Mouse (Mus musculus) MEL (cell line): ENCODE data around the gene Abl1.

Experiments used
- CHD2 ChIP-seq: IDR thresholded peaks from 2 replicates; pipeline ENCODE4 v1.6.1; 2011; ENCODE audit warnings: low read length, improper control_type of control experiment
- CTCF ChIP-seq, 3 experiments: IDR thresholded peaks in 2 of 3; conservative IDR thresholded peaks in 1 of 3; 2 replicates each; pipeline ENCODE4 v1.5.1; 2011 to 2012; ENCODE audit warnings: low read length in 3 of 3, low read depth in 2 of 3, mild to moderate bottlenecking in 2 of 3, improper control_type of control experiment in 1 of 3, inconsistent platforms in 1 of 3, mixed read lengths in 1 of 3, moderate library complexity in 1 of 3; ENCODE audit not compliant: control insufficient read depth in 1 of 3, insufficient read depth in 1 of 3, poor library complexity in 1 of 3, severe bottlenecking in 1 of 3
- TBP ChIP-seq: IDR thresholded peaks from 2 replicates; pipeline ENCODE4 v1.8.0; 2011; ENCODE audit warnings: low read depth, low read length, improper control_type of control experiment
- UBTF ChIP-seq: IDR thresholded peaks from 2 replicates; pipeline ENCODE4 v1.6.1; 2012; ENCODE audit warnings: low read depth, mild to moderate bottlenecking, inconsistent platforms, low read length, improper control_type of control experiment, moderate library complexity, borderline replicate concordance; ENCODE audit not compliant: insufficient read depth
- USF1 ChIP-seq: IDR thresholded peaks from 2 replicates; pipeline ENCODE4 v1.6.1; 2014; ENCODE audit warnings: low read depth, mild to moderate bottlenecking, inconsistent platforms, low read length, improper control_type of control experiment, moderate library complexity
- ZC3H11A ChIP-seq: IDR thresholded peaks from 2 replicates; pipeline ENCODE4 v1.6.1; 2012; ENCODE audit warnings: low read depth, mild to moderate bottlenecking, inconsistent platforms, low read length, improper control_type of control experiment

GRCm38 (mm10) chr2:31845896-31846691 is 157.9 kb downstream of the Abl1 start, which contains the start of gene Fibcd1:
- TF ChIP-seq ZC3H11A (no peak), CTCF (IDR thresholded peaks at IDR 0.05 in 2 of 3, conservative IDR thresholded peaks at IDR 0.05 in 1 of 3; ENCODE audit: control insufficient read depth in 1 of 3, insufficient read depth in 1 of 3, low read depth in 2 of 3, low read length in 3 of 3, poor library complexity in 1 of 3, severe bottlenecking in 1 of 3) (no peak), USF1 (no peak), CHD2 (no peak), TBP (no peak), UBTF (no peak)
